Mouse (Mus musculus) kidney, adult 11 months (tissue): ENCODE results near the gene Mup6.
"Not testable (repeated sequence)": the region's sequence is repeated elsewhere in the genome, so short reads cannot be mapped to it uniquely, and the experiment has no call there.

ENCODE experiments used
- DNase-seq: peaks from one replicate; pipeline ENCODE4 v3.0.0; 2022

Mup6 gene

DNA sequence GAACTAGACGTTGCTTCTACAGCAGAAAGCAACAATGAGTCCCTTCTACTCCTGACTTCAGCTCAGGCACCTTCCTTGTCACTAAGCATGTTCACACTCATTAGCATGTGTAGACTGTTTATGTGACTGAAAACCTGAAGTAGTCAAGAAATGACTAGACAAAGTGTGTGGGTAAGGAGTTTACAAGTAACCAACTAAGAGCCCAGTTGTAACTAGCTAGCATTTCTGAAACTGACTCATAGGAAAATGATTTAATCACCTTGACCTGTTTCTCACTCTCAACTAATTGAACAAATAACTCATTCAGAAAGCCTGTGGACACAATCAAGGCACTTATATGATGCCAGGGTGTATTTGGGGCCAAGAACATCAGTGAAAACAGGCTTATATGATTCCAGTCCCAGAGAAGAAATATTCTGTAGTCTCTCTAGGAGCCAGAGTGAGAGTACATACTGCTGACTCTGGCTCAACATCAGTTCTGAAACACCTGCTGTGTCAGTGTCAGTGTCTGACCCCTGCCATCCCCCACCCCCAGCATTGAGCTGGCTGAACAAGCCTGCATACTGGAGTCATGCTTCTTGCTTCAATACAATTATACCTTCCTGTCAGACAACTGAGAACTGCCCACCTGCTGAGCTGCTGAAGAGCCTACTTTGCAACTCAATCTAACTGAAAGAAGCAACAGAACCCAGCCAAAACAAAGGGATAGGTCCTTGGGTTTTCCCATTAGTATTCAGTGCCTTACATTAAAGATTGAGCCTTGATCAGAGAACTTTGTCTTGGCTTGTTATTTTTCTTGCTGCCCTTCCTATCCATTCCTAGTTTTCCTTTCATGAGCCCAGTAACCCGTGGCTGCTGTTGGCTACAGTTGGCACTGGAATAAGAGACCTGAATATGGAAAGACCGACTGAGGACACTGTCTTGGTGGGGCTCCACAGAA lies at the start of gene Mup6:
TSS of gene Mup6 (plus strand) at position 890 of the 940 bp plus-strand sequence.
- no peak for DNase-seq

DNA sequence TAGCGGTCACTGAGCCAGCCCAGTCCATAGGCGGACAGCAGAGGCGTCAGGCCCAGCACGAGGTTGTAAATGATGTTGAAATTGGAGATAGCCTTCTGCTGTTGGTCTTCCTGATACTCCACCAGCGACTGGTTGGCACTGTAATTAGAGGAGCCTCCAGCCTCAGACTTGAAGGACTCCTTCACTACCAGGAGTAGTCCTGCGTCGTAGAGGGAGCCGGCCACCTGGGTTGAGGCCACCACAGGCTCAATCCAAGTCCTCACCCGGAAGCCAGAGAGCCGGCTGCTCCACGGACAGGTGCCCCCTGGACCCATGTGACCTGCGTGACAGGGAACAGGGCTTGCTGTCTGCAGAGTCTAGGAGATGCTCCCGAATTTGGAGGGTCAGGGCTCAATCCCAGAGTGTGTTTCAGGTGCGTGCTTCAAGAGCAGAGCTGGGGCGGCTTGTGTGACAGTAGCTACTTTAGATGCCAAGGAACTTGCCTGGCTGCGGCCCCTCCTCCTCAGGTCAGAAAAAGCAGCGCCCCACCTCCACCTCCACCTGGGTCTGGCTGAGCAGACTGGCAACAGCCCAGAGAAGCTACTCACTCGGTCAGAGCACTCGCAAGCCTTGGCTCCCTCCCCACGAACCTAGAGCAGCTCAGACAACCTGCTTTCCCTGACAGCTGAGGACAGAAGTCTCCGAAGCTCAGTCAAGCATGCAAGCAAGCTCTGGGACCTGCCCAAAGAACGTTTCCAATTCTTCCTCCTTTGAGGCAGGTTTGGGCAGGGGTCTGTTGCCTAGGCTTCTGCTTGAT lies 49.3 kb upstream of the Mup6 start, which contains the start of gene Slc46a2:
TSS of gene Slc46a2 (minus strand) at position 449 of the 796 bp plus-strand sequence.
- peak; percentile 69 for DNase-seq

DNA sequence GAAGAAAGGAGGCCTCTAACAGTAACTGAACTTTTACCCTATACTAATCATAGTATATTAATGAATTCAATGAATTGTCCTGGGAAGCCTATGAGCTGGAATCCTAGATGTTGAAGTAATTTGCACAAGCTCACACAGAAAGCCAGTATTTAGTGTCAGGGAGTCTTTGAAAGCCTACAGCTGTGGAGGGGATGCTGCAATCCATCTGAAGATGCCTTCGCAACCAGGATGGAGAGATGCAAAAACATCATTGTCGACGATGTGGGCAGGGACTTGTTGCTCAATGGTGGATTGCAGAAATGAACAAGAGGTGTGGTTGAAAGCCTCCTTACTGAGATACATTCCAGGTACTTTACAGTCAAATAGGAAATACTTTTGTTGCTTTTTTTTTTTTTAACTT lies 46.1 kb upstream of the Mup6 start:
- DNase-seq: no peak

DNA sequence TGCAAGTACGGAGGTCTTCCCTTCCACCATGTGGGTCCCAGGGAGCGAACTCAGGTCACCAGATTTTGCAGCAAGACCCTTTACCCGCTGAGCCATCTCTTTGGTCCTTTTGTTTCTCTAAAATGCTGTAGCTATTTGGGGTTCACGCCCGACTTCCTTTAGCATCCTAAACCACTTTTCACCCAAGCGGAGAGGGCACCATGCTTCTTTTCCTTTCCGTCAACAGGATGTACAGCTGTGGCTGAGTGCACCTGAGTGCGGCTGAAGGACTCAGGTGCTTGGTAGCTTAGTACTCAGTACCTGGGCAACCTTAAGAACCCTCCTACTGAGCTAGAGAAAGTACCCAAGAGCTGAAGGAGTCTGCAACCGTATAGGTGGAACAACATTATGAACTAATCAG lies 39.0 kb upstream of the Mup6 start:
- no peak for DNase-seq

DNA sequence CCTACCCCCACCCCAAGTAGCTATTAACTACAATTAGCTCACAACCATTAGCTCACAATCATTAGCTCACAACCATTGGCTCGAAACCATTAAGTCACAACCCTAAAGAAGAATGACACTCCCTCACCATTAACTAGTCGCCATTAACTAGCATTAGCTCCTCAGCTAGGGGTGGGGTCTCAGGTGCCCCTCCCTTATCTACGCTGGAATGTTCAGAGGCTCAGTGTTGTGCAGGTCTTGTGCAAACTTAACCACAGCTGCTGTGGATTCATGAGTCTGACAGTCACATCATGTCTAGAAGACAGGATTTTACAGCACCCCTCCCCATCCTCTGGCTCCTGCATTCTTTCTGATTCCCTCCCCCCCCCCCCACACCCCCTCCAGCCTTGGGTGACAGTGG lies 36.4 kb upstream of the Mup6 start:
- no peak for DNase-seq

DNA sequence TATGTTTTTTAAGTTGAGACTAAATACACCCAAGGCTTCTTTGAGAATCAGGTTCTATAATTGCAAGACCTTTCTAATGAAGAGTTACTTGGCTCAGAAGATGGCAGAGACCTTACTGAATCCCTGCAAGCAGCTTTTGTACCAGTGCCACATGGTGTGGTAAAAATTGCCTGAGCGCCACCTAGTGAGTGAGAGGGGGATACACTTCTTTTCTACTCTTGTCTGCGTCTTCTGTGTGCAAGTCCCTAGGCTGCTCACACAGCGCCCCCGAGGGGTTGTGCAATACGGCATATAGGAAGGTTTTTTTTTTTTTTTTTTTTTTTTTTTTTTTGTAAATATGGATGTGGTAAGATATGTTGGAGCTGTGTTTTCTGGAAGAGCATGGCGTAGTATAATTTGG lies 35.7 kb upstream of the Mup6 start:
- peak; percentile 68 for DNase-seq

DNA sequence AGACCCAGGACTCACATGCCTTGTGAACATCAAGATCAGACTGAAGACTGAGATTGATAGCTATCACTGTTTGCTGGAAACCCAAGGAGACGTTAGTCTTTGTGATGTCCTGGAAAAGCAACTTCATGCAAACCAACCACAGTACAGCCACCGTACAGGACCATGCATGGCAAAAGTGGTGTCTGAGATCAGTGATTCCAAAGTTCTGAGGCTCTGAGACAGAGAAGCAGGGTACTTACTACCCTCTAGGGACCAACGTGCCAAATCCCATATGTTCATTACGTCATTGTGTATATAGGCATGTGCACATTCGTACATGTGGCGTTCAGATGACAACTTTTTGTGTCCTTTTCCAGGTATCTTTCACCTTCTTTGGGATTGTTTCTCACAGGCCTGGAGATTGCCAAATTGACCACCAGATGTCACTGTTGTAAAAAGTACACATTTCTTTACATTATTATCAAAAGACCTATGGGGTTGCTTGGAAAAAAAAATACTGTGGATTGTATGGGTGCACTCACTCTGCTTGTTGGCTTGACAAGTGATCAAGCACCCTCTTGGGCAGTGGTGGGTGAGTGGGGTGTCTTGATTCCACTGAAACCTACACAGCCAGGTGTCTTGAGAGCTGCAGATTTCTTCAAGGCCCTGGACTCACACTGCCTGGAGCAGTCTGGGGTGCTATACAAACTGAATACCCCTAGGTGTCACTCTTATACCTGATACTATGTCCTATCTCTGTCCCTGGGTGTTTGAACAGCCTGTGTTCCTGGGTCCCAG lies 31.4 kb upstream of the Mup6 start:
- peak; percentile 29 for DNase-seq

DNA sequence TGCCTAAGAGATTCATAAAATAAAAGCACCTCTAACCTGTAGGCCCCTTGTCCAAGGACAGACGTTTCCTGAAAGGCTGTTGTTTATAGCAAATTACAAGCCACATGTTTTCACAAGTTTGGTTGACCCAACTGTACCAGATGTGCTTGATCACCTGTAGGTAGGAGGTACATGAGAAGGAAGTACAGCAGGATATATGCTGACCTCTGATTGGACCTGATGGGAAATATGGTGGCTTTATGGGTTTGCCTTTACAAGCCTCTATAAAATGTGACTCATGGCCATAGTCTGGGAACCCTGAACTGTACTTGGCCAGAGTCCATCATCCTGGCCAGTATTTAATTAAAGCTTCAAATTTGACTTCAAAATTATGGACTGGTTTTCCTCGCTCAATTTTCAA lies 26.6 kb upstream of the Mup6 start:
- no peak for DNase-seq

DNA sequence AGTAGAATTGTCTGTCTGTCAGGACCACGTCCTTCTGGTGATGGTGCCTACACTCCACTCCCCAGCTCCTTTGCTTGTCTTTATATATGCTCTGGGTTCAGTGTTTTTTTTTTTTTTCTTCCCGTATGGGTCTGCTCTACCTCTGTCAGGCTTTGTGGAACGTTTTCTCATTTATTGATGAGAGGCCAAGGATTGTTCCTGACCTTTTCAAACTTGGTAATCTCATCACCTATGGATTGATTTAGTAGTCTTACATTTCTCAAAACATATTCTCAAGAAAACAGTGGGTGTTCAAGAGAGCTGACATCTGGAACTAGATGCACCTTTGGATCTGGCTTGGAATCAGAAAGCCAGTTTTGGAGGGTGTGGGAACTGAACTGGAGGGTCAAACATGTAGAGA lies 3.5 kb upstream of the Mup6 start, which contains the start of gene Mup4:
TSS of gene Mup4 (minus strand) at position 101 of the 400 bp plus-strand sequence.
- no peak for DNase-seq

DNA sequence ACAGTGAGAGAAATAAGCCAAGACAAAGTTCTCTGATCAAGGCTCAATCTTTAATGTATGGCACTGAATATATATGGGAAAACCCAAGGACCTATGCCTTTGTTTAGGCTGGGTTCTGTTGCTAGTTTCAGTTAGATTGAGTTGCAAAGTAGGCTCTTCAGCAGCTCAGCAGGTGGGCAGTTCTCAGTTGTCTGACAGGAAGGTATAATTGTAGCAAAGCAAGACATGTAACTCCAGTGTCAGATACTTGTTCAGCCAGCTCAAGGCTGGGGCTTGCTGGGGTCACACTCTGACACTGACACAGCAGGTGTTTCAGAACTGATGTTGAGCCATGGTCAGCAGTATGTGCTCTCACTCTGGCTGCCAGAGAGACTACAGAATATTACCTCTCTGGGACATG lies 33.8 kb downstream of the Mup6 start:
- DNase-seq: not testable (repeated sequence)

DNA sequence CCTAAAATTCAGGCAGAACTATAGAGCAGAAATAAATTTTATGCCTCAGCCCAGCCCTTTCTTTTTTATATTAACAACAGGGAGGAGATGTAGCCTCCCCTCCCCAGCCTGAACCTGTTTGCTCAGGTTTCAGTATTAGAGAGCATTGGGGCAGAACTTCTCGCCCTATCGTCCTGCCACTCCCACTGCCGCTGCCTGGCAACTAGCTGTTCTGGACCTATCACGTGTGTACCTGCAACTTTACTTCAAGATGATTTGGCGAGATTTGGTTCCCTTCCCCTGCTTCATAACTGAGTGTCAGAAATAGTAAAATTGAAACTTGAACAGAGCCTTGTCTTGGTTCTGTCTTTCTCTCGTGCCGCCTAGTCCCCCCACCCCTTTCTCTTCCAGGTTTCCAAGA lies 56.0 kb downstream of the Mup6 start:
- DNase-seq: peak; percentile 77

DNA sequence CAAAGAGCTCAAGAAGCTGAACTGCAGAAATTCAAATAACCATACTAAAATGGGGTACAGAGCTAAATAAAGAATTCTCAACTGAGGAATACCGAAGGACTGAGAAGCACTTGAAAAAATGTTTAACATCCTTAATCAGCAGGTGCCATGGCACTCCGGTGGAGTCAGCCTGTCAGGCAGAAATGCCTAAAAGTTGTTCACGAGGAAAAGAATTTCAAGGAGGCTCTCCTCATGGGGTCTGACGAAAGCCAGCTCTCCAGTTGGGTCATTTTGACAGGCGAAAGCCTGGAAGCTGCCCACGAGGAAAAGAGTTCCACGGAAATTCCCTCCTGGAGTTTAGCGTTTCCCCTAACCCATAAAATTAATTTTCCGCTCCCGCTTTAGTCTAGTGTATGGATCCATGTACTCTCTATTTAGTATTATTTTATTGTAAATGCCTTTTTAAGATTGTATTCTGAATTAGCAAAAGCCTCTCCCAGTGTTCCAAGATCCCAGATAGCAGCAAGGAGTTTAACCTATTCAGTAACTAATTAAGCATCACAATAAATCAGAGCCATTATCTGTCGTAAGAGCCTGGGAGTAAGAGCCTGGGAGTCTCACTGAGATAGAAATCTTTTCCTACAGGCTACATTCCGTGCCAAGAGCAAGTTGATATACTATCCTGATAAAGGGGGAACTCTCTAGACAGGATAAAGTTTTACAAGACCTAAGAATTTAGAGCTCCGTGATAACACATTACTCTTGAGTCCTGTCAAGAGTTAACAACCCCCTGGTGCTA lies 65.4 kb downstream of the Mup6 start:
- DNase-seq: not testable (repeated sequence)
